Mouse (Mus musculus) layer of hippocampus, adult 6 months (tissue): Measurements from ENCODE around the gene Olfr1115. TPM values are rescaled to one million over a fixed set of nuclear protein-coding genes. Genes with fewer than 3 reads are reported as not detected.

ENCODE experiments used
- long read RNA-seq, 2 experiments: library from polyadenylated mRNA; unstranded; transcript quantifications; one replicate each; pipeline ENCODE4 v2.0.0; 2019 to 2020
- microRNA-seq: library from miRNA; unstranded; fragments of <30 nt; microRNA quantifications from one replicate; pipeline ENCODE4 v1.2.0, GENCODE M21; 2020
- polyA plus RNA-seq: library from polyadenylated mRNA; unstranded; fragments of <200 nt; fragmentation: Nextera tagmentation; gene quantifications from 2 replicates; pipeline ENCODE4 v1.2.3, GENCODE M21; 2021

Olfr1115 gene
- not detected in 2 replicates for polyA plus RNA-seq
- long read RNA-seq, experiment 1 = 0 reads
- long read RNA-seq, experiment 2 = 0 reads

GRCm38 (mm10) chr2:87247713-87248112, at the start of gene Olfr1115:
Olfr1115 (plus strand) TSS chr2:87248013.

GRCm38 (mm10) chr2:87208670-87209069, 39.1 kb upstream of the Olfr1115 start, which contains the start of gene Olfr1113:
Olfr1113 (plus strand) TSS chr2:87208970.

GRCm38 (mm10) chr2:87267234-87267633, 19.4 kb downstream of the Olfr1115 start, which contains the start of gene Olfr1116:
Olfr1116 (plus strand) TSS chr2:87267534.

Small RNA genes lying within 50 kb of the gene (microRNA-seq; reads per million reads assigned to microRNA genes)
- gene Gm27438 = not detected

Other genes starting within 250 kb of the Olfr1115 start
- gene Olfr1102, start 249.6 kb upstream of the Olfr1115 start, polyA plus RNA-seq = not detected in 2 replicates
- gene Olfr1104, start 220.9 kb upstream of the Olfr1115 start, polyA plus RNA-seq = not detected in 2 replicates
- not detected in 2 replicates for gene Olfr1105, start 211.5 kb upstream of the Olfr1115 start, polyA plus RNA-seq
- gene Olfr1106, start 195.7 kb upstream of the Olfr1115 start, polyA plus RNA-seq = not detected in 2 replicates
- gene Olfr1107, start 172.2 kb upstream of the Olfr1115 start, polyA plus RNA-seq = not detected in 2 replicates
- gene Olfr1109, start 152.0 kb upstream of the Olfr1115 start, polyA plus RNA-seq = not detected in 2 replicates
- not detected in 2 replicates for gene Olfr259, start 133.4 kb upstream of the Olfr1115 start, polyA plus RNA-seq
- gene Olfr1110, start 107.7 kb upstream of the Olfr1115 start, polyA plus RNA-seq = not detected in 2 replicates
- not detected in 2 replicates for gene Olfr1111, start 95.4 kb upstream of the Olfr1115 start, polyA plus RNA-seq
- not detected in 2 replicates for gene Olfr1112, start 60.2 kb upstream of the Olfr1115 start, polyA plus RNA-seq
- not detected in 2 replicates for gene Olfr1113, start 39.0 kb upstream of the Olfr1115 start, polyA plus RNA-seq
- not detected in 2 replicates for gene Olfr1116, start 19.5 kb downstream of the Olfr1115 start, polyA plus RNA-seq
- gene Olfr1118, start 59.6 kb downstream of the Olfr1115 start, polyA plus RNA-seq = not detected in 2 replicates
- not detected in 2 replicates for gene Olfr1120, start 106.8 kb downstream of the Olfr1115 start, polyA plus RNA-seq
- gene Olfr1121, start 121.9 kb downstream of the Olfr1115 start, polyA plus RNA-seq = not detected in 2 replicates
- gene Olfr1122, start 137.8 kb downstream of the Olfr1115 start, polyA plus RNA-seq = not detected in 2 replicates
- not detected in 2 replicates for gene Olfr1123, start 168.6 kb downstream of the Olfr1115 start, polyA plus RNA-seq
- gene Olfr1124, start 182.3 kb downstream of the Olfr1115 start, polyA plus RNA-seq = 0.09 and 0.18 TPM in 2 replicates
- not detected in 2 replicates for gene Olfr1126, start 205.9 kb downstream of the Olfr1115 start, polyA plus RNA-seq
- not detected in 2 replicates for gene Pramel7, start 249.1 kb downstream of the Olfr1115 start, polyA plus RNA-seq